Mouse (Mus musculus) liver, postnatal 0 days (tissue): ENCODE data around the gene Sf3b5.
A peak's percentile ranks its signal among the peaks of the same experiment; 100 is the strongest.

Source experiments
- CTCF ChIP-seq: sonication (generic); IDR thresholded peaks from 2 replicates; pipeline ENCODE4 v1.5.1; 2016; ENCODE audit warnings: antibody characterized with exemption, low read depth
- EP300 ChIP-seq: IDR thresholded peaks from 2 replicates; pipeline ENCODE4 v1.6.1; 2016; ENCODE audit warnings: antibody characterized with exemption, low read depth, mild to moderate bottlenecking

DNA sequence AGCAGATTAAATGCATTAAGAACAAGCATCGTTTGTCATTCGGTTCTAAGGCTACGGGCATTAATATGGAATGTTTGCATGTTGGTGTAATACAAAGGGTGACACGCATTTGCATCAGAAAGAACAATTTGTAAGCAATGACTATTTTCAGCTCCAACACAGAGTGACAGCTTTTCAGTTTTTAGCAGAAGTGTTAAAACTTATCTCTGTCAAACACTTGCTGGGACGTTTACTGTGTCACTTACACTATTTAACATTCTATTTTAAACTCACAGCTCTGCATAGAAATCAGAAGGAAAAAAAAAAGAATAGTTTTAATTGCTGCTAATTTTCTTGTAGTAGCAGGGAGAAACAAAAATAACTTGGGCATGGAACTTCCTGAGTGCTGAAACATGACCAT lies 18.7 kb upstream of the Sf3b5 start:
- TF ChIP-seq CTCF = no peak
- TF ChIP-seq EP300 = peak; percentile 38; the same call in 1 of the 2 replicates
